Mouse (Mus musculus) liver, embryonic 11.5 days (tissue): ENCODE results near the gene Lims1. TPM values are rescaled to one million over a fixed set of nuclear protein-coding genes. Genes with fewer than 3 reads are reported as not detected.

Experiments used
- ATAC-seq: fragments of 200-750 bp; cut with Nextera tagmentation; replicated peaks from 2 replicates; pipeline ENCODE4 v1.8.0; 2017; ENCODE audit warnings: moderate number of reproducible peaks, mild to moderate bottlenecking, moderate TSS enrichment, moderate library complexity; ENCODE audit not compliant: low FRiP score
- DNase-seq: peaks from one replicate; pipeline ENCODE4 v3.0.0-alpha.2; 2017; ENCODE audit warnings: low spot score
- H3K27ac ChIP-seq: fragments of 300-500 bp; sonication (generic); 2 replicates; pipeline ENCODE4 v1.5.1; 2014; ENCODE audit warnings: mild to moderate bottlenecking, low read depth, low read length, control low read depth
- H3K27me3 ChIP-seq: fragments of 300-500 bp; sonication (generic); replicated peaks from 2 replicates; pipeline ENCODE4 v1.6.1; 2014; ENCODE audit warnings: low read length, mixed read lengths; ENCODE audit not compliant: control insufficient read depth, insufficient read depth
- H3K36me3 ChIP-seq: fragments of 300-500 bp; sonication (generic); 2 replicates; pipeline ENCODE4 v1.6.1; 2014; ENCODE audit warnings: mild to moderate bottlenecking, low read length, moderate library complexity, mixed read lengths; ENCODE audit not compliant: control insufficient read depth, insufficient read depth
- H3K4me1 ChIP-seq: fragments of 300-500 bp; sonication (generic); replicated peaks from 2 replicates; pipeline ENCODE4 v1.6.1; 2014; ENCODE audit warnings: low read length, mixed read lengths; ENCODE audit not compliant: control insufficient read depth, insufficient read depth
- H3K4me2 ChIP-seq: fragments of 300-500 bp; sonication (generic); 2 replicates; pipeline ENCODE4 v1.6.1; 2014; ENCODE audit warnings: mild to moderate bottlenecking, control low read depth, moderate library complexity
- H3K4me3 ChIP-seq: fragments of 300-500 bp; sonication (generic); 2 replicates; pipeline ENCODE4 v1.5.1; 2014; ENCODE audit warnings: low read depth, low read length, control low read depth
- H3K9ac ChIP-seq: fragments of 300-500 bp; sonication (generic); 2 replicates; pipeline ENCODE4 v1.6.1; 2014; ENCODE audit warnings: low read depth, low read length, control low read depth
- H3K9me3 ChIP-seq: fragments of 300-500 bp; sonication (generic); 2 replicates; pipeline ENCODE4 v1.6.1; 2016; ENCODE audit warnings: low read length, inconsistent platforms, mixed read lengths; ENCODE audit not compliant: control insufficient read depth
- WGBS: fragments of 180-500 bp; shearing (Covaris S2); extraction: QIAGEN DNeasy Blood & Tissue Kit; methylation state at CpG from one replicate; pipeline ENCODE4 v1.1.7; 2014; 5-methylcytosine and 5-hydroxymethylcytosine counted together
- polyA plus RNA-seq: library from polyadenylated mRNA; unstranded; fragments of >200 nt; fragmentation: Nextera tagmentation; extraction: Ambion mirVana; gene quantifications from 2 replicates; pipeline ENCODE4 v1.2.1, GENCODE M21; 2014

Gene Lims1
- polyA plus RNA-seq, 1 experiment from 2014 or later, result 110 TPM

DNA sequence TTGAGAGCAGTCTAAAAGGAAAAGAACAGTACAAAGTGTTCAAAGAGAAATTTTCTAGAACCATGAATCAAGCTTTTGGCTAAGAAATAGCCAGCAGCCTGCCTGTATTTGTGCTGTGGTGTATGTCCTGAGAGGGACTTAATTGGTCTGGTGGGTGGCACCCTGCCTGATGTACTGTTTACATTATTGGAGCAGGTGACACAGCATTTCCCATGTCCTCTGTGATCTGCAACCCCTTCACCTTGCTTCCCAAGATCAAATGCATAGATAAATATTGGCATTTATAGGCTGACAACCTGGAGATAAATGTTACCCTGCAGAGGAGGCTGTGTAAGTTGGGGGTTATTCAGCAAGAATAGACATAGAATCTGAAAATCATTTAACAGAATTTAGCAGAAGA lies 47.3 kb downstream of the Lims1 start:
- peaks cover 48% of the 10 kb centered on the region for H3K4me1 ChIP-seq
- H3K4me3 ChIP-seq, result no peak overlapping the region
- no peaks in the 10 kb centered on the region for H3K27me3 ChIP-seq
- peak overlapping the region; percentile 90 for H3K27ac ChIP-seq
- no peaks in the 10 kb centered on the region for H3K9me3 ChIP-seq
- peak overlapping the region; percentile 17; the same call in 1 of the 2 replicates for H3K9ac ChIP-seq
- peak; percentile 61 for ATAC-seq
- peak overlapping the region; percentile 63 for H3K4me2 ChIP-seq
- no peak for DNase-seq
- no peaks in the 10 kb centered on the region; the same call in 1 of the 2 replicates for H3K36me3 ChIP-seq

GRCm38 (mm10) chr10:58371279-58371842 lies 48.1 kb downstream of the Lims1 start:
- peak overlapping the region; percentile 73 for H3K9ac ChIP-seq
- WGBS, result 10% methylated on average over 14 of the region's 14 CpGs
- ATAC-seq, result peak; percentile 82

DNA sequence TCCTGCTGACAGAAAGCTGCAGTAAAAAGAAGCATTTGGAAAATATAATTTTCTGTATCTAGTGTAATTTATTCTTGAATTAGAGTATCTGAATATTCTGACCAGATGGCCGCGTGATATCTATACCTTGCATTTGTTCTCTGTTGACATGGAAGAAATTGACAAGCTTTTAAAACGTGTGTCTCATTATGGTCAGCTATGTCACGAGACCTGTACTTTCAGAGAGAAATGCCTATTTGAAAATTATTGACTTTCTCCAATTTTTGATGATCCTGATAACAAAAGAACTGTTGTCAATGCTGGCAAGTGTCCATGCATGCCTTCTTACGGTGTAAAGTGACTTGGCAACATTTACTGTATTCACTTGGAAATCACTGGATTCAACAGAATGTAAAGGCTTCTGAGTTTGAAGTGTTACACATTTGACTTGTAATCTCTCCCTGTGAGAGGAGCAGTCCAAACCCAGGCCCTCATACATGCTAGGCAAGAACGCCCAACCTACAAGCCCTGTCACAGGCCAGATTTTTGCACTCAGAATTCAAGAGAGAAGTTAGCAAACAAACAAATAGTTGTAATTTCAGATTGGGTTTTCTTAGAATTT lies 49.3 kb downstream of the Lims1 start:
- 46% methylated on average over 6 of the region's 6 CpGs for WGBS
- peak overlapping the region; percentile 8; the same call in 1 of the 2 replicates for H3K9ac ChIP-seq
- no peak for DNase-seq

More at GRCm38 (mm10) chr10:58371279-58371842, 48.1 kb downstream of the Lims1 start:
- H3K27ac ChIP-seq, result peak overlapping the region; percentile 90
- no peaks in the 10 kb centered on the region for H3K27me3 ChIP-seq
- H3K36me3 ChIP-seq, result no peaks in the 10 kb centered on the region; the same call in 1 of the 2 replicates
- DNase-seq, result peak; percentile 68
- peak overlapping the region; percentile 63 for H3K4me2 ChIP-seq
- no peaks in the 10 kb centered on the region for H3K9me3 ChIP-seq
- H3K4me3 ChIP-seq, result peak overlapping the region; percentile 67
- H3K4me1 ChIP-seq, result peaks cover 45% of the 10 kb centered on the region

DNA sequence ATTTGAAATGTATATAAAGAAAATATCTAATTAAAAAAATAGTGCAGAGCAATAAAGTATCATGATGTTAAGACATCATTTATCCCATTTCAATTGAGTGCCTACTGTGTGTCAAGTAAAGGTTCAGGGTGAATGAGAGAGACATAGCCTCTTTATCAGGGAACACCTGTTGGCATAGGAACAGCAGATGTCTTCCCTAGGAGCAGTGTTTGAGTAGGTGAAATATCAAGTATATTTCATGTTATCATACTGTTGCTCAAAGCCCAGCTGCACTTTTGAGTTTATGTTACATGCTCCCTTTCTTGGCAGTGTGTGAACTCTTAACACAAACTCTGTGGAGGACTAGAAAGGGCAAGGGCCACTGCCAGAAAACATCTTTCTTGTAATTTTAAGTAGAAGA lies 50.6 kb downstream of the Lims1 start:
- ATAC-seq, result 0 out of 2 replicates have a peak, but pooled peaks have one; percentile 13
- Histone ChIP-seq H3K36me3 (no peaks in the 10 kb centered on the region), H3K27ac (no peak overlapping the region), H3K4me3 (peak overlapping the region; percentile 48), H3K4me1 (peaks cover 28% of the 10 kb centered on the region), H3K27me3 (no peaks in the 10 kb centered on the region), H3K9ac (no peak overlapping the region), H3K9me3 (no peaks in the 10 kb centered on the region), H3K4me2 (peak overlapping the region; percentile 71)
- no peak for DNase-seq

More for the DNA sequence above, 49.3 kb downstream of the Lims1 start:
- H3K36me3 ChIP-seq, result no peaks in the 10 kb centered on the region; the same call in 1 of the 2 replicates
- peak overlapping the region; percentile 68 for H3K27ac ChIP-seq
- peak overlapping the region; percentile 48 for H3K4me3 ChIP-seq
- H3K4me2 ChIP-seq, result peak overlapping the region; percentile 71
- H3K9me3 ChIP-seq, result no peaks in the 10 kb centered on the region
- H3K4me1 ChIP-seq, result peaks cover 41% of the 10 kb centered on the region
- no peaks in the 10 kb centered on the region for H3K27me3 ChIP-seq
- ATAC-seq, result no peak

- Histone ChIP-seq H3K9ac (no peak overlapping the region), H3K4me2 (no peak overlapping the region), H3K4me3 (no peak overlapping the region), H3K27me3 (no peaks in the 10 kb centered on the region), H3K36me3 (no peaks in the 10 kb centered on the region), H3K4me1 (peaks cover 12% of the 10 kb centered on the region), H3K9me3 (no peaks in the 10 kb centered on the region), H3K27ac (no peak overlapping the region)
- ATAC-seq (no peak; the same call in 1 of the 2 replicates), DNase-seq (no peak)
- WGBS, result 39% methylated on average over 4 of the region's 4 CpGs
Measured at GRCm38 (mm10) chr10:58377592-58378197, 54.4 kb downstream of the Lims1 start.

GRCm38 (mm10) chr10:58378380-58378779 lies 55.1 kb downstream of the Lims1 start:
- Histone ChIP-seq H3K9ac (no peak overlapping the region), H3K4me1 (peaks cover 15% of the 10 kb centered on the region), H3K27ac (no peak overlapping the region), H3K36me3 (no peaks in the 10 kb centered on the region), H3K27me3 (no peaks in the 10 kb centered on the region), H3K9me3 (no peaks in the 10 kb centered on the region), H3K4me3 (no peak overlapping the region), H3K4me2 (no peak overlapping the region)
- WGBS, result 59% methylated on average over 1 of the region's 1 CpGs
- no peak for DNase-seq
- no peak for ATAC-seq

DNA sequence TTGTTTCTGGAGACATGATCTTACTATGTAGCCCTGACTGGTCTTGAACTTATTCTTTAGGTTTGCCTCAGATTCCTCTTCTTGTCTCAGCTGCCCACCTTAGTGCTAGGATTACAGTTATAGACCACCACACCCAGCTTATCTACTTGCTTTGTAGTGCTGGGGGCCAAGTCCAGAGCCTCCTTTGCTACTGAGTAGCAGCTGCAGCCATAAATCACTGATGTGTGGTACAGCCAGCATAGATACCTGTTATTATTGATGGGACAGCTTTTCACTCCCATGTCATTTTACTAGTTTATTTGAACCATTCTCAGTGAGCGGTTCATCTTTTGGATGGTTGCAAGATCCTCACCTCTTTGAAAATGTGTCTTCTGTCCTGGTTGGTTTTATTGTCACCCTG lies 56.4 kb downstream of the Lims1 start:
- 98% methylated on average over 1 of the region's 1 CpGs for WGBS
- H3K36me3 ChIP-seq, result no peaks in the 10 kb centered on the region
- H3K27ac ChIP-seq, result no peak overlapping the region
- H3K9ac ChIP-seq, result no peak overlapping the region
- no peak overlapping the region for H3K4me2 ChIP-seq
- H3K9me3 ChIP-seq, result no peaks in the 10 kb centered on the region
- H3K4me1 ChIP-seq, result peaks cover 21% of the 10 kb centered on the region
- H3K27me3 ChIP-seq, result no peaks in the 10 kb centered on the region
- ATAC-seq (no peak), DNase-seq (no peak)
- no peak overlapping the region for H3K4me3 ChIP-seq

- Histone ChIP-seq H3K9me3 (no peaks in the 10 kb centered on the region), H3K36me3 (no peaks in the 10 kb centered on the region), H3K27ac (no peak overlapping the region), H3K4me1 (peaks cover 23% of the 10 kb centered on the region), H3K27me3 (no peaks in the 10 kb centered on the region), H3K9ac (no peak overlapping the region), H3K4me2 (no peak overlapping the region), H3K4me3 (no peak overlapping the region)
- 45% methylated on average over 1 of the region's 1 CpGs for WGBS
- DNase-seq (no peak), ATAC-seq (no peak)
Measured at GRCm38 (mm10) chr10:58381904-58382303, 58.6 kb downstream of the Lims1 start.
